Mouse (Mus musculus): ENCODE data around the gene Dda1.
"Not testable (repeated sequence)": the region's sequence is repeated elsewhere in the genome, so short reads cannot be mapped to it uniquely, and the experiment has no call there.

Gene Dda1

DNA sequence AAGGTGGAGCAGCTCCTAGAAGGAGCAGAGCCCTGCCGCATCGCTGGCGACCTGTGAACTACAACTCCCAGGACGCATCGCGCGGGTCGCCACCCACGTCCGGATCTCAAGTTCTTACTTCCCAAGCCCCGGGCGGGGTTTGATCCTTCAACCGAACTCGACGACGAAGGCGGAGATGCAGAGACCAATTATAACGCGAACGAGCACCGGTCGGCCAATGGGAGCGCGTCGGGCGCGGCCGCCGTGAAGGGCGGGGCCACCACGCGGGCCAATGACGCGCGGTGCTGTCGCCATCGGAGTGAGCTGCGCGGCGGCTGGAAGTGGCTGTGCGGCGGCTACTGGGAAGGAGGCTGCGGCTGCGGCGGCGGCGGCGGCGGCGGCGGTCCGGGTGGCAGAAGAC is at the start of gene Dda1:
Dda1 (plus strand) TSS at position 284 of the 400 bp plus-strand sequence.
- peak; percentile 95 for DNase-seq

- no peak for DNase-seq
Observed at GRCm38 (mm10) chr8:71422121-71422520, 46.9 kb upstream of the Dda1 start.

DNA sequence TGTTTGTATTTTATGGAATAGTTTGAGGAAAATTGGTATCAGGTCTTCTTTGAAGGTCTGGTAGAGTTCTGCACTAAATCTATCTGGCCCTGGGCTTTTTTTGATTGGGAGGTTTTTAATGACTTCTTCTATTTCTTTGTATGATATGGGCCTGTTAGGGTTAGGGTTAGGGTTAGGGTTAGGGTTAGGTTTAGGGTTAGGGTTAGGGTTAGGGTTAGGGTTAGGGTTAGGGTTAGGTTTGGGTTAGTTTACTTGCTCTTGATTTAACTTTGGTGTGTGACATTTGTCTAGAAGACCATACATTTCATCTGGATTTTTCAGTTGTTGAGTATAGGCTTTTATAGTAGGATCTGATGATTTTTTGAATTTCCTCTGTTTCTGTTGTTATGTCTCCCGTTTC is 36.1 kb upstream of the Dda1 start:
- not testable (repeated sequence) for DNase-seq

DNA sequence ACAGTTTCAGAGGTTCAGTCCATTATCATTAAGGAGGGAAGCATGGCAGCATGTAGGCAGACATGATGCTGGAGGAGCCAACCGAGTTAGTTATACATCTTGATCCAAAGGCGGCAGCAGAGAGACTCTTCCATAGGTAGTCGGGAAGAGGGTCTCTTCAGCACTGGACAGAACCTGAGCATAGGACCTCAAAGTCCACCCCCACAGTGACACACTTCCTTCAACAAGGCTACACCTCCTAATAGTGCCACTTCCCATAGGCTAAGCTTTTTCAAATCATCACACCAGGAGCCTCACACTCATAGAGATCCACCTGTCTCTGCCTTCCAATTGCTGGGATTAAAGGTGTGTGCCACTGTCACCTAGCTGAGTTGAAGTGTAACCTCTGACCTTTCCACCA is 32.0 kb upstream of the Dda1 start:
- DNase-seq: no peak

DNA sequence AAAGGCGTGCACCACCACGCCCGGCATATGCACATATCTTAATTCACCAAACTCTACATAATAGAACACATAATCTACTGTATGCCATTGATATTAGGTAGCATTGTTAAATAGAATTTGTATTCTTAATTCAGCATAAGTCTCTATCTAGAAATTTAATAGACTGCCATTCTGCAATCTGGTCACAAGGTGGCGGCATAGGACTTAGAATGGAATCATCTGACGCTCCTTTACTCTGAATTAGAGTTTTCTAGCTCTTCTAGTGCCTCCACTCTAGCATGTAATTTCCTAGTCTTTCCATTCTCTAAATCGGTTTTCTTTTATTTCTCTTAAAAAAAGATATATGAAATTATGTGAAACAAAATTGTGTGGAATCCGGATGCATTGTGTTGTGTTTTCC is 27.6 kb upstream of the Dda1 start:
- DNase-seq: no peak

- DNase-seq: no peak
Observed at GRCm38 (mm10) chr8:71445096-71445495, 23.9 kb upstream of the Dda1 start.

DNA sequence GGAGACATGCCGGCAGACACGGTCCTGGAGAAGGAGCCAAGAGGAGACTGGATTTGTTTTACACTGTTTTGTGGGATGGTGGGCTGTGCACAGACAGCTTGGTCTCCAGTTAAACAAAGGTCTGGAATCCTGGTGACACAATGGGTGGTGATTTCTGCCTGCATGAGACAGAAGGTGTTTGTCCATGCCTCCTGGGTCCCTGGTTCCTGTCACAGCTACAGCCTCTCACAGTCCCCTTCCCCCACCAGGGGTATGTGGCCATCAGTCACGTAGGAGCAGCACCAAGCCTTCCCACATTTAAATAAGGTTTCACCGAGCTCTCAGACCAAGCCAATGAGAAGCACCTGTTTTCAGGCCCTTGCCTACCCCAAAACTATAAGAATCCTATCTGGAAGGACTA is 17.7 kb upstream of the Dda1 start:
- DNase-seq: no peak

DNA sequence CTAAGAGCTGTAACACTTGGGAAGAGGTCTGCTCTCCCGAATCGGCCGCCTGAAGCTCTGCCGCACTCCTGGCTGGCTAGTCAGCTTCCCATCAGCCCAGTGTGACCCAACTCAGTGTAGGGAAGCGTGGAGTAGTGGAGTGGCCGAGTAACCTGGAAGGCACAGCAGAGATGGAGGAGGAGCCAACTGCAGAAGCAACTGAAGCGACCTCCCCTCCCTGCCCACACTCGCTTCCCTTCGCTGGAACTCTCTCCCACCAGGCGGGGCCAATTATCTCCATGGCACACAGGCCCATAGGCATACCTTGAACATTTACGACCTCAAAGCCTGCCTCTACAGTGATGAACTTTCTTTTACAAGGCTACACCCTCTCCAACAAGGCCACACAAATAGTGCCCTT is 17.2 kb upstream of the Dda1 start:
- DNase-seq: no peak

GRCm38 (mm10) chr8:71452669-71453068 is 16.3 kb upstream of the Dda1 start:
- no peak for DNase-seq

GRCm38 (mm10) chr8:71454668-71455067 is 14.3 kb upstream of the Dda1 start:
- no peak for DNase-seq

DNA sequence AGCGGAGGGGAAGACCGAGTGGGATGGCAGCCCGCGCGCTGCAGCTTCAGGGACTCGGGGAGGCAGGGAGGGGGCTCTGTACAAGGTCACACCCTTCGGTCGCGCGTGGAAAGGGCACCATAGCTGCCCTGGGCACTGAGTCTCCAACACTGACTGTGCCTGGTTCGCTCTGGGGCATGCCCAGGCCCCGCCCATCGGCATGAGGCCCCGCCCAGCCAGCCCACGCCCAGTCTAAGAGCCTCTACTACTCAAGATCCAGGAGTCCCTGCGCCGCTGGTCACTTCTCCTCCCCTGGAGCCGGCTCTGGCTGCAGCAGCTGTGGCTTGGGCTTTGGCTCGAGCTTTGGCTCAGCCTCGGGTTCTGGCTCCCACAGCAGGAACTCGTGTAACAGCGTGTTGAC is 12.1 kb upstream of the Dda1 start:
- no peak for DNase-seq

GRCm38 (mm10) chr8:71457659-71458270 is 11.2 kb upstream of the Dda1 start:
- no peak for DNase-seq

GRCm38 (mm10) chr8:71460716-71461115 is 8.3 kb upstream of the Dda1 start:
- DNase-seq: no peak

- DNase-seq: no peak
Observed at GRCm38 (mm10) chr8:71461152-71461840, 7.7 kb upstream of the Dda1 start.

- no peak for DNase-seq
Observed at GRCm38 (mm10) chr8:71462191-71462590, 6.8 kb upstream of the Dda1 start.

DNA sequence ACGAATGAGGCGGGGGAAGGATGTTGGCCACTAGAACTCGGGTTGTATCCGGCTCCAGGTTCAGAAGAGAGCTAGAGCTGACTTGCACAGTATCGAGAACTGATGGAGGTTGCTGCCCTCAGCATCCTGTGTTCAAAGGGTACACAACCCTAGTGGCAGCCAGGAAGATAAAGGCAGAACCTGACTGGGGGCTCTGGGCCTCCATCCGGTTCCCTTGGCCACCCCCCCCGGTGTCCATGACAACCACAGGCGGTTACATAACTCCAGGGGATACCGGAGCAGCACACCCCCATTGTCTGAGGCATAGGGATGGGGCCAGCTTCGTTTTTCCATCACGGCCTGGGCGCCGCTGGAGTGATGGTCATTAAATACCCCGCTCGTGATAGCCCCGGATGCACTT is 6.2 kb upstream of the Dda1 start:
- DNase-seq: no peak

GRCm38 (mm10) chr8:71463188-71464033 is 5.6 kb upstream of the Dda1 start, which contains the start of gene Abhd8:
Gene Abhd8, minus strand, starts transcription at chr8:71463655.
- peak; percentile 97 for DNase-seq

- peak; percentile 95 for DNase-seq
Observed at GRCm38 (mm10) chr8:71464513-71465500, 4.2 kb upstream of the Dda1 start, which contains the start of gene Mrpl34. Gene Mrpl34, plus strand, starts transcription at chr8:71464959.

GRCm38 (mm10) chr8:71465733-71466132 is 3.3 kb upstream of the Dda1 start:
- no peak for DNase-seq

- DNase-seq: no peak
Observed at GRCm38 (mm10) chr8:71466198-71466597, 2.8 kb upstream of the Dda1 start.

- no peak for DNase-seq
Observed at GRCm38 (mm10) chr8:71467201-71467600, 1.8 kb upstream of the Dda1 start.

DNA sequence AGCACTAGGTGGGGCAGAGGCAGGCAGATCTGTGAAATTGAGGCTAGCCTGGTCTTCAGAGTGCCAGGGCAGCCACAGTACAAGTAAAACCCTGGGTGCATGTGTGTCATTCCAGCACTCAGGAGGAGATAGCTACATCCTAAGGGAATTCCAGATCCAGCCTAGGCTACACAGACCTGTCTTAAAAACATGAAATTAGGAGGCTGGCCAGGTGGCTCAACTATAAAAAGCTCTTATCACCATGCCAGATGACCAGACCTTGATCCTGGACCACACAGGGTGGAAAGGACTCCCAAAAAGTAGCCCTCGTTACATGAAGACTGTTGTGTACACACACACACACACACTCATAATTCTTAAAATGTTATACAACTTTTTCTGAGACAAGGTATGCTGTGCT is 998 bp upstream of the Dda1 start:
- no peak for DNase-seq
